Mouse (Mus musculus) adrenal gland, adult 18-20 months (tissue): Measurements from ENCODE around the gene Zfp825. TPM values are rescaled to one million over a fixed set of nuclear protein-coding genes. Genes with fewer than 3 reads are reported as not detected.

Source experiments
- total RNA-seq, 2 experiments: library from RNA; stranded (reverse); gene quantifications; 1 replicate in 1 of 2; 2 replicates in 1 of 2; pipeline ENCODE4 v1.2.3; 2021

Zfp825 gene
- total RNA-seq, 2 experiments from 2014 or later = 8.1 to 8.4 TPM

Other genes with a start within 250 kb of the Zfp825 start
- 1 to 10 TPM; 2.0 to 2.6 TPM for gene Ahrr, start 201.7 kb downstream of the Zfp825 start, total RNA-seq
- gene Pdcd6, start 176.4 kb downstream of the Zfp825 start, total RNA-seq = 100 to 1,000 TPM; 112 to 165 TPM
- gene Sdha, start 143.7 kb downstream of the Zfp825 start, total RNA-seq = 100 to 1,000 TPM; 720 to 882 TPM
- 10 to 100 TPM; 55.4 to 66.8 TPM for gene Ccdc127, start 143.7 kb downstream of the Zfp825 start, total RNA-seq
- under 1 TPM; 0.36 to 0.45 TPM for gene Lrrc14b, start 130.0 kb downstream of the Zfp825 start, total RNA-seq
- gene Zfp72, start 103.2 kb downstream of the Zfp825 start, total RNA-seq = 1 to 10 TPM; 2.2 to 2.6 TPM
- gene Ftl1-ps1, start 94.3 kb downstream of the Zfp825 start, total RNA-seq = 1,000 to 10,000 TPM; 1,315 to 1,788 TPM
- 10 to 100 TPM; 60.2 to 69.8 TPM for gene Erap1, start 145.6 kb upstream of the Zfp825 start, total RNA-seq